Mouse (Mus musculus): Measurements from ENCODE around the gene Nap1l5.

GRCm38 (mm10) chr6:58879572-58879971, 27.3 kb downstream of the Nap1l5 start:
- no peak for TF ChIP-seq CTCF (IDR thresholded peaks at IDR 0.05; ENCODE audit: insufficient read depth, low read length)
- no peak for TF ChIP-seq POLR2A (IDR thresholded peaks at IDR 0.05; ENCODE audit: borderline replicate concordance, extremely low read depth, low read depth, low read length)

All from lung, adult 2 months (tissue).